Mouse (Mus musculus) thymus, adult 2 months (tissue): ENCODE data around the gene Hilpda. TPM values are rescaled to one million over a fixed set of nuclear protein-coding genes. Genes with fewer than 3 reads are reported as not detected.
A peak's percentile ranks its signal among the peaks of the same experiment; 100 is the strongest.

Source experiments
- DNase-seq: peaks from one replicate; pipeline ENCODE4 v3.0.0; 2021
- H3K27ac ChIP-seq: fragments of 200-500 bp; 2 replicates; pipeline ENCODE4 v1.5.1; 2012; ENCODE audit warnings: low read length, control low read depth; ENCODE audit not compliant: control insufficient read depth, insufficient read depth
- H3K27me3 ChIP-seq: fragments of 200-500 bp; 2 replicates; pipeline ENCODE4 v1.6.1; 2012; ENCODE audit warnings: mild to moderate bottlenecking, low read length, moderate library complexity, mixed read lengths; ENCODE audit not compliant: control insufficient read depth, insufficient read depth
- H3K36me3 ChIP-seq: fragments of 200-500 bp; 2 replicates; pipeline ENCODE4 v1.6.1; 2012; ENCODE audit warnings: mild to moderate bottlenecking, low read length, moderate library complexity; ENCODE audit not compliant: control insufficient read depth, insufficient read depth
- H3K4me1 ChIP-seq: fragments of 200-500 bp; replicated peaks from 2 replicates; pipeline ENCODE4 v1.6.1; 2012; ENCODE audit warnings: low read length; ENCODE audit not compliant: control insufficient read depth, insufficient read depth
- H3K4me3 ChIP-seq: fragments of 200-500 bp; 2 replicates; pipeline ENCODE4 v1.5.1; 2012; ENCODE audit warnings: mild to moderate bottlenecking, low read length, control low read depth, moderate library complexity; ENCODE audit not compliant: control insufficient read depth, insufficient read depth
- CTCF ChIP-seq: fragments of 200-500 bp; IDR thresholded peaks from 2 replicates; pipeline ENCODE4 v1.5.1; 2012; ENCODE audit warnings: mild to moderate bottlenecking, control low read depth, low read length, moderate library complexity, borderline replicate concordance; ENCODE audit not compliant: control insufficient read depth, poor library complexity, insufficient read depth; ENCODE audit errors: extremely low read depth
- POLR2A ChIP-seq: fragments of 200-500 bp; IDR thresholded peaks from 2 replicates; pipeline ENCODE4 v1.6.1; 2012; ENCODE audit warnings: mild to moderate bottlenecking, low read length, control low read depth, moderate library complexity; ENCODE audit not compliant: control insufficient read depth, poor library complexity, insufficient read depth; ENCODE audit errors: extremely low read depth
- WGBS: fragments of 180-500 bp; shearing (Covaris S2); methylation state at CpG from one replicate; pipeline ENCODE4 v1.1.7; 2018; 5-methylcytosine and 5-hydroxymethylcytosine counted together
- polyA plus RNA-seq: library from polyadenylated mRNA; depleted of rRNA; stranded (reverse); fragments of >200 nt; gene quantifications from 2 replicates; pipeline ENCODE4 v1.2.3, GENCODE M21; 2012; rRNA removed

Hilpda gene
- polyA plus RNA-seq: 31.3 and 35.9 TPM in 2 replicates

DNA sequence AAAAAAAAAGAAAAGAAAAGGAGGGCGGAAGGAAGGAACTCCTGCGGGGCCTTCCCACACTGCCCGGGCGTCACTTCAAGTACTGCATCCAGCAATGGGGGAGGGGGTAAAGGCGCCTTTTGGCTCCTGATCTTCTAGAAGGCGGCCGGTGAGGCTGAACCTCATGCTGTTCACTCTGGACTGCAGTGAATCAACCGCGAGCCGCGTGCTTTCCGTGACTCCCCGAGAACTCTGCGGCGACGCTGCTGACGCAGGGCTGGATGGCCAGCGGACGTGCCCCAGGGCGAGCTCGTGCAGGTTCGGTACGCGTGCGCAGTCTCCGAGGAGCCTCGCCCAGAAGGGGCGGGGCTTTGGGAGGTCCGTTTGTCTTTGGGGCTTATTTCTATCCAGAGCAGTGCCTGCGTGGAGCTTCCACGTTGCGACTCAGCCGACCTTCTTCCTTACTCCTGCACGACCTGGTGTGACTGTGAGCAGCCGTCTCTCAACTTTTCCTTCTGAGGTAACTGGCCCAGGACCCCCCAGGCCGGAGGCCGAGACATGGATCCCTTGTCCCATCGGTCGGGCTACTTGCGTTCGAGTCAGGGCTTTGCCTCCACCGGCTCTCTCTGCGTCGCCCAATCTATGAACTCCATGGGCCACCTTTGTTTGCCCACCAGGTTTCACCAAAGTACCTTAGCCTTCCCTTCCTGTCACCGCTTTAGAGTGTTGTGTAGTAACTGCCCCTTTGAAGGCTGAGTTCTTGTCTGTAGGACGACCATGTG, at the start of gene Hilpda:
Gene Hilpda (plus strand): TSS at position 177 of the 761 bp plus-strand sequence.
- peak; percentile 87 for DNase-seq
- Histone ChIP-seq H3K27me3 (no peaks in the 10 kb centered on the region), H3K36me3 (0 out of 2 replicates have a peak, but pooled peaks cover 3% of the 10 kb centered on the region), H3K4me1 (peaks cover 16% of the 10 kb centered on the region), H3K27ac (peak within 1 kb of the TSS; percentile 54; the same call in 1 of the 2 replicates), H3K4me3 (peak within 1 kb of the TSS; percentile 78)
- WGBS: under 1% methylated on average over 46 of the region's 46 CpGs
- TF ChIP-seq CTCF (0 out of 2 replicates have a peak, but pooled peaks have one; percentile 34), POLR2A (peak; percentile 84; the same call in 1 of the 2 replicates)

DNA sequence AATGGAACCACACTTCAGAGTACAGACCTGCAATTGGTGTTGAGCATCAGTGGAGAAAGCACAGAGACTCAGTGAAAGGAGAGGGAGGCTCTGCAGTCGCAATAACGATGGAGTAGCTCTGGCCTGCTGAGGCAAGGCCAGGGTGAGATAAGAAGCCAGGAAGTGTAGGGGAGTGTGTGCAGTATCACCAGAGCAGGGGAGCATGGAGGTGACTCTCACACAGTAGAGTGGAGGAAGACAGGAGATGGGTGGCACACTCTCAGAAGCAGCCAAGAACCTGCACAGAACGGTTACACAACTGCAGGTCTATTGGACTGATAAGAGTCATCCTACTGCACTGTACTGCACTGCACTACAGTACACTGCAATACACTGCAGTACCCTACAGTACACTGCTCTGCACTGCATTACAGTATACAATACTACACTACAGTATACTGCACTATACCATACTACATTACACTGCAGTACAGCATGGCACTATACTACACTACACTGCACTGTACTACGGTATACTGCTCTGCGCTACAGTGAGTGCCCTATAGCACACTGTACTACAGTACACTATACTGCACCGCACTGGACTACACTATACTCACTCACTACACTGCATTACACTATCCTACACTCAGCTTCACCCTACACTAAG, 42.9 kb upstream of the Hilpda start:
- H3K36me3 ChIP-seq: no peaks in the 10 kb centered on the region
- 75% methylated on average over 6 of the region's 6 CpGs for WGBS
- TF ChIP-seq POLR2A (no peak), CTCF (no peak)
- no peak overlapping the region for H3K4me3 ChIP-seq
- DNase-seq: no peak
- H3K27me3 ChIP-seq: no peaks in the 10 kb centered on the region
- peaks cover 51% of the 10 kb centered on the region for H3K4me1 ChIP-seq
- H3K27ac ChIP-seq: 0 out of 2 replicates have a peak overlapping the region, but pooled peaks have one; percentile 15

DNA sequence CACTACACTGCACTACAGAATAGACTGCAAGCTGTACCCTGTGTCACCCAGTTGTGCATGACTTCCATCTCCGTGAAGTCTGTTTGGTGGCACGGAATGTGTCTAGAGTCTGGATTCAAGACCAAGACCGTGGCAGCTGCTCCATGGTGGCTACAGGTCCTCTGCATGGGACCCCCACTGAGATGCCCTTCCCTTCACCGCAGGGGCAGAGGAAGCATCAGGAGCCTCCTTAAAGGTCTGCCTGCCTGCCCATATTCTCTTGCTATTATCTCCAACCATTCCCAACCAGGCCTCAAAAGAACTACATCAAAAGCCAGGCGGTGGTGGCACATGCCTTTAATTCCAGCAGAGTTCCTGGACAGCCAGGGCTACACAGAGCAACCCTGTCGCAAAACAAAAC, 41.9 kb upstream of the Hilpda start:
- 97% methylated on average over 6 of the region's 6 CpGs for WGBS
- no peaks in the 10 kb centered on the region for H3K36me3 ChIP-seq
- H3K4me3 ChIP-seq: no peak overlapping the region
- peak overlapping the region; percentile 59 for H3K27ac ChIP-seq
- no peak for DNase-seq
- no peaks in the 10 kb centered on the region for H3K27me3 ChIP-seq
- peaks cover 55% of the 10 kb centered on the region for H3K4me1 ChIP-seq
- no peak for TF ChIP-seq POLR2A
- TF ChIP-seq CTCF: no peak

DNA sequence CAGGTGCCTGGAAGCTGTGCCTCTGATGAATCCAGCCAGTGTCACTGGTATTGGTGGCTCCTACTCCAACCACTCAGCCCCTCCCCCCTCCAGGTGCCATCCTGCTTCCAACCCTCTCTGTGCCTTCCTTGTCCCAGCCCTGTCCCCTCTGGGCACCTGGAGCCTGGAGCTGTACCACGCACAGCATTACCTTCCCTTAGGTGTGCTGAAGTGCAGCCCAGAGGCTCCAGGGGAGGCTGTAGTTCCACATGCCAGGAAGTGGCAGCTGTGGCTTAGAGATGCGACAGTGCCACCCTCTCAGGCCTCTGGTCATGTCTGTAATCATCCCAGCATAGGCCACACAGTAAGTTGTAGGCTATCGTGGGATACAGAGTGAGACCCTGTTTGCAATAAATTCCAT, 40.5 kb upstream of the Hilpda start:
- H3K36me3 ChIP-seq: no peaks in the 10 kb centered on the region
- no peaks in the 10 kb centered on the region for H3K27me3 ChIP-seq
- H3K4me1 ChIP-seq: peaks cover 55% of the 10 kb centered on the region
- 16% methylated on average over 3 of the region's 3 CpGs for WGBS
- peak overlapping the region; percentile 99 for H3K27ac ChIP-seq
- peak; percentile 60 for DNase-seq
- TF ChIP-seq POLR2A (no peak), CTCF (no peak)
- no peak overlapping the region for H3K4me3 ChIP-seq

DNA sequence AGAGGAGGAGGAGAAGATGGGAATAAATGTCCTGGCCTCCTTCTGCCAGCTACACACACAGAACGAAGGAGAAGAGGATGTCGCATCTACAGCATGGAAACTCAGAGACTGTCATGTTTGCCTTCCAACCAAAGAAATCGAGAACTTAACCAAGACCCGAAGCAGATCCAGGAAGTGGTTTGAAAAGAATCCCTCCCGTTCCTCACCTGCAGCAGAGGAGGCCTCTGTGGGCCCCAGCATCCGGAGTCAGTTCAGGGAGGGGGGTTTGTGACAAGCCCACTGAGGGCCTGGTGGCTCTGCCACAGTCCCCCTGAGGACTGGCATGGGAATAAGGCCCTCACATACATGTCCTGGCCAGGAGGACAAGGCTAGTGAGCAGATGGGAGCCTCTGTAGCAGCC, 40.0 kb upstream of the Hilpda start:
- WGBS: 5% methylated on average over 6 of the region's 6 CpGs
- TF ChIP-seq POLR2A: peak; percentile 72
- no peak for TF ChIP-seq CTCF
- H3K4me3 ChIP-seq: 0 out of 2 replicates have a peak overlapping the region, but pooled peaks have one; percentile 22
- H3K36me3 ChIP-seq: no peaks in the 10 kb centered on the region
- H3K27me3 ChIP-seq: no peaks in the 10 kb centered on the region
- H3K27ac ChIP-seq: peak overlapping the region; percentile 99
- H3K4me1 ChIP-seq: peaks cover 55% of the 10 kb centered on the region
- peak; percentile 79 for DNase-seq

DNA sequence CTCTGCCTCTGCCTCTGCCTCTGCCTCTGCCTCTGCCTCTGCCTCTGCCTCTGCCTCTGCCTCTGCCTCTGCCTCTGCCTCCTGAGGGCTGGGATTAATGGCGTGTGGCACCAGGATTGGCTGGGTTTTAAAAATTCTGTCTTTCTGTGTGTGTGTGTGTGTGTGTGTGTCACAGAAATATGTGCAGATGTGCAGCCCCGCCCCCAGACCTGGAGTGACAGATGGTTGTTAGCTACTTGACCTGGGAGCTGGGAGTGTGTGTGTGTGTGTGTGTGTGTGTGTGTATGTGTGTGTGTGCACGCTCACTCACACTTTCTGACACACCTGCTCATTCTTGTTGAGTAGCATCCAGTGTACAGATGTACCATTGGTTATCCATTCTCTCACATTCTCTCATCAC, 38.6 kb upstream of the Hilpda start:
- Histone ChIP-seq H3K4me1 (peaks cover 48% of the 10 kb centered on the region), H3K4me3 (no peak overlapping the region), H3K27ac (peak overlapping the region; percentile 30; the same call in 1 of the 2 replicates), H3K36me3 (no peaks in the 10 kb centered on the region), H3K27me3 (no peaks in the 10 kb centered on the region)
- whole genome bisulfite sequencing: 80% methylated on average over 3 of the region's 3 CpGs
- no peak for DNase-seq
- TF ChIP-seq CTCF: no peak
